Mouse (Mus musculus): Measurements from ENCODE around the gene P2rx2.

- TF ChIP-seq CTCF (IDR thresholded peaks at IDR 0.05; ENCODE audit: low read depth, low read length) (no peak), POLR2A (IDR thresholded peaks at IDR 0.05; ENCODE audit: borderline replicate concordance, low read depth, low read length) (no peak)
Observed at GRCm38 (mm10) chr5:110386371-110387330, 43.6 kb upstream of the P2rx2 start.

Measured in bone marrow macrophage, adult 2 months (primary cell).